Mouse (Mus musculus): ENCODE measurements around the gene Slc4a2. TPM values are rescaled to one million over a fixed set of nuclear protein-coding genes. Genes with fewer than 3 reads are reported as not detected.

Slc4a2 gene
- polyA plus RNA-seq, 1 experiment, result 90.6 TPM

GRCm38 (mm10) chr5:24426556-24427284 lies 3.1 kb downstream of the Slc4a2 start:
- 13% methylated on average over 9 of the region's 9 CpGs for WGBS
- H3K4me1 ChIP-seq (ENCODE audit: control insufficient read depth, insufficient read depth, insufficient read length, low read length), result peaks cover 31% of the 10 kb centered on the region
- H3K4me3 ChIP-seq (ENCODE audit: low read depth, low read length), result peak overlapping the region; percentile 73
- H3K27ac ChIP-seq (ENCODE audit: insufficient read depth, low read depth, low read length), result peak overlapping the region; percentile 75
- no peak for TF ChIP-seq CTCF (IDR thresholded peaks at IDR 0.05; ENCODE audit: extremely low read depth, insufficient read length, insufficient replicate concordance, low read depth, low read length)
- no peak for TF ChIP-seq POLR2A (IDR thresholded peaks at IDR 0.05; ENCODE audit: low read depth, low read length)
- no peaks in the 10 kb centered on the region for H3K27me3 ChIP-seq (ENCODE audit: control insufficient read depth, insufficient read depth, low read length)
- peaks cover 22% of the 10 kb centered on the region for H3K36me3 ChIP-seq (ENCODE audit: control insufficient read depth, insufficient read depth, low read length)

DNA sequence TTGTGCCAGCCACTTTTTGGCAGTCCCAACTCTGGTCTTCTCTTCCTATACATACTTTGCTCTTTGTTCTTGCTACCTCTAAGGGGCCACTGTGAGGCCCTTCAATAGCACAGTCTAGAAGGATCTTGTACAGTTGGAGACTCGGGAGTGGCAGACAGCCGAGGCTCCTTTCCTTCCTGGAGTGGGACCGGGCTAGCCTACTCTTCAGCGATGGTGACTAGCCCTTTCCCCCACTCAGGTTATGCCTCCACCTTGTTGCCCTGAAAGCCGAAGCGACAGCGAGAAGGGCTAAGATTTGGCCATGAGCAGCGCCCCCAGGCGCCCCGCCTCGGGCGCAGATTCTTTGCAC lies 3.6 kb downstream of the Slc4a2 start:
- Histone ChIP-seq H3K36me3 (ENCODE audit: control insufficient read depth, insufficient read depth, low read length) (peaks cover 27% of the 10 kb centered on the region), H3K27ac (ENCODE audit: insufficient read depth, low read depth, low read length) (peak overlapping the region; percentile 75), H3K27me3 (ENCODE audit: control insufficient read depth, insufficient read depth, low read length) (no peaks in the 10 kb centered on the region), H3K4me3 (ENCODE audit: low read depth, low read length) (peak overlapping the region; percentile 73), H3K4me1 (ENCODE audit: control insufficient read depth, insufficient read depth, insufficient read length, low read length) (peaks cover 31% of the 10 kb centered on the region)
- TF ChIP-seq CTCF (IDR thresholded peaks at IDR 0.05; ENCODE audit: extremely low read depth, insufficient read length, insufficient replicate concordance, low read depth, low read length) (no peak), POLR2A (IDR thresholded peaks at IDR 0.05; ENCODE audit: low read depth, low read length) (no peak)
- 29% methylated on average over 12 of the region's 12 CpGs for WGBS

GRCm38 (mm10) chr5:24427981-24428402 lies 4.4 kb downstream of the Slc4a2 start:
- WGBS, result 20% methylated on average over 15 of the region's 15 CpGs
- H3K27ac ChIP-seq (ENCODE audit: insufficient read depth, low read depth, low read length), result peak overlapping the region; percentile 68

DNA sequence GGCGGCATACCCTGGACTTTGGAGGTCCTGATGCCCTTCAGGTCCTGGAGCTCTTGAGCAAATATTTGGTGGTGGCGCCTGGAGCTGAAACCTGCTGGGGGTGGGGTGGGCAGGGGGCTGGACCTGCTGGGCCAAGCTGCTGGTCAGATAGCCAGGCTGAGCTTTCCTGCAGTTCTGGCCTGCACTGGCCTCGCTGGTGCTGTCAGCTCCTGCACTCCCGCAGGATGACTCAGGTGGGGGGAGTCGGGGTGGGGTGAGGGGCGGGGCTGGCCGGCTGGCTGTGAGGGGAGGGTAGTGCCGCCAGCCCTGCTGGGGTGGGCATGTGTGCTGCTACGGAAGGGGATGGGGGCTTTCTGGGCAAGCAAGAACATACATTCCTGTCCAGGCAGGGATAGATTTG lies 5.0 kb downstream of the Slc4a2 start:
- 19% methylated on average over 9 of the region's 9 CpGs for WGBS

More at GRCm38 (mm10) chr5:24427981-24428402, 4.4 kb downstream of the Slc4a2 start:
- Histone ChIP-seq H3K36me3 (ENCODE audit: control insufficient read depth, insufficient read depth, low read length) (peaks cover 34% of the 10 kb centered on the region), H3K27me3 (ENCODE audit: control insufficient read depth, insufficient read depth, low read length) (no peaks in the 10 kb centered on the region), H3K4me1 (ENCODE audit: control insufficient read depth, insufficient read depth, insufficient read length, low read length) (peaks cover 28% of the 10 kb centered on the region), H3K4me3 (ENCODE audit: low read depth, low read length) (peak overlapping the region; percentile 63)
- TF ChIP-seq POLR2A (IDR thresholded peaks at IDR 0.05; ENCODE audit: low read depth, low read length), result no peak
- no peak for TF ChIP-seq CTCF (IDR thresholded peaks at IDR 0.05; ENCODE audit: extremely low read depth, insufficient read length, insufficient replicate concordance, low read depth, low read length)

GRCm38 (mm10) chr5:24433993-24434392 lies 10.4 kb downstream of the Slc4a2 start:
- no peak for TF ChIP-seq CTCF (IDR thresholded peaks at IDR 0.05; ENCODE audit: extremely low read depth, insufficient read length, insufficient replicate concordance, low read depth, low read length)
- TF ChIP-seq POLR2A (IDR thresholded peaks at IDR 0.05; ENCODE audit: low read depth, low read length), result no peak
- H3K27ac ChIP-seq (ENCODE audit: insufficient read depth, low read depth, low read length), result no peak overlapping the region
- no peaks in the 10 kb centered on the region for H3K27me3 ChIP-seq (ENCODE audit: control insufficient read depth, insufficient read depth, low read length)
- H3K36me3 ChIP-seq (ENCODE audit: control insufficient read depth, insufficient read depth, low read length), result peaks cover 84% of the 10 kb centered on the region
- H3K4me1 ChIP-seq (ENCODE audit: control insufficient read depth, insufficient read depth, insufficient read length, low read length), result peaks cover 4% of the 10 kb centered on the region; the same call in 1 of the 2 replicates
- H3K4me3 ChIP-seq (ENCODE audit: low read depth, low read length), result no peak overlapping the region
- WGBS, result 92% methylated on average over 8 of the region's 8 CpGs

More for the DNA sequence above, 5.0 kb downstream of the Slc4a2 start:
- Histone ChIP-seq H3K36me3 (ENCODE audit: control insufficient read depth, insufficient read depth, low read length) (peaks cover 40% of the 10 kb centered on the region), H3K27me3 (ENCODE audit: control insufficient read depth, insufficient read depth, low read length) (no peaks in the 10 kb centered on the region), H3K4me1 (ENCODE audit: control insufficient read depth, insufficient read depth, insufficient read length, low read length) (peaks cover 28% of the 10 kb centered on the region), H3K27ac (ENCODE audit: insufficient read depth, low read depth, low read length) (peak overlapping the region; percentile 68), H3K4me3 (ENCODE audit: low read depth, low read length) (peak overlapping the region; percentile 63)
- no peak for TF ChIP-seq CTCF (IDR thresholded peaks at IDR 0.05; ENCODE audit: extremely low read depth, insufficient read length, insufficient replicate concordance, low read depth, low read length)
- no peak for TF ChIP-seq POLR2A (IDR thresholded peaks at IDR 0.05; ENCODE audit: low read depth, low read length)

DNA sequence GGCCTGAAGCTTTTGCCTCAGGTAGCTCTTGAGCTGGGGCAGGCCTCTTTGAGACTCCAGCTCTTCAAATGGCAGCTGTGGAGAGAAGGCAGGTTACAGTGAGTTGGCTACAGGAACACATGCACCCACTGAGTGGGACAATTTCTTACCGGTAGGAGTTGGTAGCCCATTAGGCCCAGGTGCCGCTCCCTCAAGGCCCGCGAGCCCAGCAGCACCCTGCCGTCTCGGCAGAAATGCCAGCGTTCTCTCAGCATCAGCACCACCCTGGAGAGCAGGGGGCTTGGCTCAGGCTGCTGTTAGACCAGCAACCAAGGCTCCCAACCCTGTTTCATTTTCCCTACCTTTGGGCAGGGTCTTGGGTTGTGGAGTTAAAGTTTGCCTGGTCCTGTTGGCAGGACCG lies 17.6 kb downstream of the Slc4a2 start:
- no peaks in the 10 kb centered on the region for H3K27me3 ChIP-seq (ENCODE audit: control insufficient read depth, insufficient read depth, low read length)
- 91% methylated on average over 8 of the region's 8 CpGs for WGBS
- no peak for TF ChIP-seq CTCF (IDR thresholded peaks at IDR 0.05; ENCODE audit: extremely low read depth, insufficient read length, insufficient replicate concordance, low read depth, low read length)
- no peak for TF ChIP-seq POLR2A (IDR thresholded peaks at IDR 0.05; ENCODE audit: low read depth, low read length)
- H3K4me1 ChIP-seq (ENCODE audit: control insufficient read depth, insufficient read depth, insufficient read length, low read length), result peaks cover 15% of the 10 kb centered on the region
- H3K36me3 ChIP-seq (ENCODE audit: control insufficient read depth, insufficient read depth, low read length), result peaks cover 56% of the 10 kb centered on the region
- no peak overlapping the region for H3K4me3 ChIP-seq (ENCODE audit: low read depth, low read length)
- H3K27ac ChIP-seq (ENCODE audit: insufficient read depth, low read depth, low read length), result no peak overlapping the region

GRCm38 (mm10) chr5:24442029-24442428 lies 18.4 kb downstream of the Slc4a2 start:
- Histone ChIP-seq H3K27me3 (ENCODE audit: control insufficient read depth, insufficient read depth, low read length) (no peaks in the 10 kb centered on the region), H3K4me3 (ENCODE audit: low read depth, low read length) (no peak overlapping the region), H3K36me3 (ENCODE audit: control insufficient read depth, insufficient read depth, low read length) (peaks cover 48% of the 10 kb centered on the region), H3K27ac (ENCODE audit: insufficient read depth, low read depth, low read length) (no peak overlapping the region), H3K4me1 (ENCODE audit: control insufficient read depth, insufficient read depth, insufficient read length, low read length) (peaks cover 19% of the 10 kb centered on the region)
- TF ChIP-seq POLR2A (IDR thresholded peaks at IDR 0.05; ENCODE audit: low read depth, low read length) (no peak), CTCF (IDR thresholded peaks at IDR 0.05; ENCODE audit: extremely low read depth, insufficient read length, insufficient replicate concordance, low read depth, low read length) (no peak)
- WGBS, result 68% methylated on average over 9 of the region's 9 CpGs
